Mouse (Mus musculus) lung, postnatal 14 days (tissue): ENCODE data around the gene Stx18.
A peak's percentile ranks its signal among the peaks of the same experiment; 100 is the strongest.

Experiments used
- DNase-seq: peaks from one replicate; pipeline ENCODE4 v3.0.0; 2021

Stx18 gene

GRCm38 (mm10) chr5:38038710-38039592, at the start of gene Stx18:
Stx18 (plus strand) TSS chr5:38038742.
- DNase-seq = peak; percentile 85

- no peak for DNase-seq
Measured at GRCm38 (mm10) chr5:37992346-37992745, 46.2 kb upstream of the Stx18 start.

GRCm38 (mm10) chr5:37998805-37999204, 39.7 kb upstream of the Stx18 start:
- no peak for DNase-seq

GRCm38 (mm10) chr5:38002573-38002972, 36.0 kb upstream of the Stx18 start:
- no peak for DNase-seq

GRCm38 (mm10) chr5:38004746-38005145, 33.8 kb upstream of the Stx18 start:
- DNase-seq = no peak

GRCm38 (mm10) chr5:38006415-38007347, 31.9 kb upstream of the Stx18 start:
- no peak for DNase-seq

- no peak for DNase-seq
Measured at GRCm38 (mm10) chr5:38009071-38009470, 29.5 kb upstream of the Stx18 start.

- DNase-seq = no peak
Measured at GRCm38 (mm10) chr5:38014916-38015315, 23.6 kb upstream of the Stx18 start.

GRCm38 (mm10) chr5:38016945-38017344, 21.6 kb upstream of the Stx18 start:
- no peak for DNase-seq

- DNase-seq = no peak
Measured at GRCm38 (mm10) chr5:38027656-38028055, 10.9 kb upstream of the Stx18 start.

- DNase-seq = peak; percentile 3
Measured at GRCm38 (mm10) chr5:38038274-38038673, 268 bp upstream of the Stx18 start.

- DNase-seq = peak; percentile 1
Measured at GRCm38 (mm10) chr5:38039796-38040195, 1.3 kb downstream of the Stx18 start.

- no peak for DNase-seq
Measured at GRCm38 (mm10) chr5:38044923-38045322, 6.4 kb downstream of the Stx18 start.

- no peak for DNase-seq
Measured at GRCm38 (mm10) chr5:38048177-38048576, 9.6 kb downstream of the Stx18 start.

- DNase-seq = no peak
Measured at GRCm38 (mm10) chr5:38061051-38061450, 22.5 kb downstream of the Stx18 start.

GRCm38 (mm10) chr5:38062709-38063108, 24.2 kb downstream of the Stx18 start:
- DNase-seq = no peak

GRCm38 (mm10) chr5:38063339-38063738, 24.8 kb downstream of the Stx18 start:
- no peak for DNase-seq

GRCm38 (mm10) chr5:38064043-38064575, 25.6 kb downstream of the Stx18 start:
- no peak for DNase-seq

GRCm38 (mm10) chr5:38064701-38065100, 26.2 kb downstream of the Stx18 start:
- no peak for DNase-seq

- DNase-seq = no peak
Measured at GRCm38 (mm10) chr5:38065454-38065853, 26.9 kb downstream of the Stx18 start.

- DNase-seq = no peak
Measured at GRCm38 (mm10) chr5:38066606-38067005, 28.1 kb downstream of the Stx18 start.

GRCm38 (mm10) chr5:38076326-38076725, 37.8 kb downstream of the Stx18 start:
- no peak for DNase-seq

- DNase-seq = no peak
Measured at GRCm38 (mm10) chr5:38078575-38078974, 40.0 kb downstream of the Stx18 start.
